Mouse (Mus musculus): ENCODE measurements around the gene Tnfrsf25.

GRCm38 (mm10) chr4:152141521-152142135, 25.9 kb downstream of the Tnfrsf25 start:
- TF ChIP-seq POLR2A (IDR thresholded peaks at IDR 0.05; ENCODE audit: low read depth, low read length): no peak
- no peak for TF ChIP-seq CTCF (IDR thresholded peaks at IDR 0.05; ENCODE audit: extremely low read depth, insufficient read length, insufficient replicate concordance, low read depth, low read length)
